Mouse (Mus musculus) kidney, embryonic 15.5 days (tissue): Measurements from ENCODE around the gene Erc2. TPM values are rescaled to one million over a fixed set of nuclear protein-coding genes. Genes with fewer than 3 reads are reported as not detected.

ENCODE experiments used
- ATAC-seq: fragments of 200-750 bp; cut with Nextera tagmentation; replicated peaks from 2 replicates; pipeline ENCODE4 v1.8.0; 2017; ENCODE audit warnings: moderate TSS enrichment; ENCODE audit not compliant: low FRiP score
- H3K27ac ChIP-seq: fragments of 300-500 bp; sonication (generic); 2 replicates; pipeline ENCODE4 v1.5.1; 2015; ENCODE audit warnings: mild to moderate bottlenecking, inconsistent platforms
- H3K27me3 ChIP-seq: fragments of 300-500 bp; sonication (generic); 2 replicates; pipeline ENCODE4 v1.6.1; 2015; ENCODE audit warnings: inconsistent platforms
- H3K36me3 ChIP-seq: fragments of 300-500 bp; sonication (generic); 2 replicates; pipeline ENCODE4 v1.6.1; 2015; ENCODE audit warnings: inconsistent platforms
- H3K4me1 ChIP-seq: fragments of 300-500 bp; sonication (generic); 2 replicates; pipeline ENCODE4 v1.6.1; 2015; ENCODE audit warnings: inconsistent platforms
- H3K4me2 ChIP-seq: fragments of 300-500 bp; sonication (generic); 2 replicates; pipeline ENCODE4 v1.6.1; 2015; ENCODE audit warnings: moderate library complexity, mild to moderate bottlenecking, inconsistent platforms
- H3K4me3 ChIP-seq: fragments of 300-500 bp; sonication (generic); replicated peaks from 2 replicates; pipeline ENCODE4 v1.5.1; 2015; ENCODE audit warnings: mild to moderate bottlenecking, inconsistent platforms
- H3K9ac ChIP-seq: fragments of 300-500 bp; sonication (generic); 2 replicates; pipeline ENCODE4 v1.6.1; 2015; ENCODE audit warnings: mild to moderate bottlenecking, inconsistent platforms
- H3K9me3 ChIP-seq: fragments of 300-500 bp; sonication (generic); replicated peaks from 2 replicates; pipeline ENCODE4 v1.6.1; 2016; ENCODE audit warnings: inconsistent platforms
- WGBS: fragments of 180-500 bp; shearing (Covaris S2); methylation state at CpG from one replicate; pipeline ENCODE4 v1.1.7; 2015; ENCODE audit warnings: mixed read lengths; 5-methylcytosine and 5-hydroxymethylcytosine counted together
- polyA plus RNA-seq: library from polyadenylated mRNA; unstranded; fragments of >200 nt; fragmentation: Nextera tagmentation; extraction: Ambion mirVana; gene quantifications from 2 replicates; pipeline ENCODE4 v1.2.1, GENCODE M21; 2015

The Erc2 gene
- polyA plus RNA-seq, 1 experiment from 2014 or later, result 7.0 TPM

- Histone ChIP-seq H3K36me3 (no peaks in the 10 kb centered on the region), H3K4me3 (no peak overlapping the region), H3K4me2 (no peak overlapping the region), H3K4me1 (0 out of 2 replicates have a peak, but pooled peaks cover 4% of the 10 kb centered on the region), H3K9ac (no peak overlapping the region), H3K9me3 (no peaks in the 10 kb centered on the region), H3K27me3 (no peaks in the 10 kb centered on the region; the same call in 1 of the 2 replicates), H3K27ac (no peak overlapping the region)
- no peak for ATAC-seq
- 80% methylated on average over 3 of the region's 3 CpGs for WGBS
Measured at GRCm38 (mm10) chr14:28380129-28380528, 757.9 kb downstream of the Erc2 start.

- Histone ChIP-seq H3K27me3 (no peaks in the 10 kb centered on the region; the same call in 1 of the 2 replicates), H3K27ac (no peak overlapping the region), H3K4me3 (no peak overlapping the region), H3K9ac (no peak overlapping the region), H3K4me1 (no peaks in the 10 kb centered on the region), H3K36me3 (no peaks in the 10 kb centered on the region), H3K4me2 (no peak overlapping the region), H3K9me3 (no peaks in the 10 kb centered on the region)
- WGBS, result 49% methylated on average over 14 of the region's 14 CpGs
- no peak for ATAC-seq
Measured at GRCm38 (mm10) chr14:28381801-28382550, 759.7 kb downstream of the Erc2 start.

GRCm38 (mm10) chr14:28386815-28387607 is 764.8 kb downstream of the Erc2 start:
- Histone ChIP-seq H3K4me2 (no peak overlapping the region), H3K27me3 (no peaks in the 10 kb centered on the region; the same call in 1 of the 2 replicates), H3K9ac (no peak overlapping the region), H3K4me3 (no peak overlapping the region), H3K27ac (no peak overlapping the region), H3K36me3 (no peaks in the 10 kb centered on the region), H3K4me1 (no peaks in the 10 kb centered on the region), H3K9me3 (no peaks in the 10 kb centered on the region)
- 90% methylated on average over 3 of the region's 3 CpGs for WGBS
- ATAC-seq, result no peak

- Histone ChIP-seq H3K27ac (no peak overlapping the region), H3K9me3 (no peaks in the 10 kb centered on the region), H3K4me2 (no peak overlapping the region), H3K4me1 (no peaks in the 10 kb centered on the region), H3K27me3 (no peaks in the 10 kb centered on the region), H3K4me3 (no peak overlapping the region), H3K9ac (no peak overlapping the region), H3K36me3 (no peaks in the 10 kb centered on the region)
- WGBS, result 74% methylated on average over 2 of the region's 2 CpGs
- ATAC-seq, result no peak
Measured at GRCm38 (mm10) chr14:28398915-28399314, 776.7 kb downstream of the Erc2 start.

GRCm38 (mm10) chr14:28399897-28400296 is 777.7 kb downstream of the Erc2 start:
- Histone ChIP-seq H3K4me2 (no peak overlapping the region), H3K27ac (no peak overlapping the region), H3K4me3 (no peak overlapping the region), H3K9me3 (no peaks in the 10 kb centered on the region), H3K36me3 (no peaks in the 10 kb centered on the region), H3K9ac (no peak overlapping the region), H3K4me1 (no peaks in the 10 kb centered on the region), H3K27me3 (no peaks in the 10 kb centered on the region)
- ATAC-seq, result no peak
- 82% methylated on average over 9 of the region's 9 CpGs for WGBS

GRCm38 (mm10) chr14:28405277-28405840 is 783.1 kb downstream of the Erc2 start:
- no peak overlapping the region for H3K4me3 ChIP-seq
- H3K27ac ChIP-seq, result no peak overlapping the region
- H3K9ac ChIP-seq, result no peak overlapping the region
- no peaks in the 10 kb centered on the region for H3K9me3 ChIP-seq
- no peak overlapping the region for H3K4me2 ChIP-seq
- no peak for ATAC-seq
- 66% methylated on average over 5 of the region's 5 CpGs for WGBS
- H3K4me1 ChIP-seq, result 0 out of 2 replicates have a peak, but pooled peaks cover 4% of the 10 kb centered on the region
- no peaks in the 10 kb centered on the region for H3K36me3 ChIP-seq
- no peaks in the 10 kb centered on the region for H3K27me3 ChIP-seq

- WGBS, result 91% methylated on average over 1 of the region's 1 CpGs
- Histone ChIP-seq H3K4me2 (no peak overlapping the region), H3K4me1 (peaks cover 24% of the 10 kb centered on the region), H3K9me3 (no peaks in the 10 kb centered on the region), H3K36me3 (no peaks in the 10 kb centered on the region), H3K4me3 (no peak overlapping the region), H3K27me3 (no peaks in the 10 kb centered on the region), H3K27ac (no peak overlapping the region), H3K9ac (no peak overlapping the region)
- ATAC-seq, result no peak
Measured at GRCm38 (mm10) chr14:28409390-28409789, 787.2 kb downstream of the Erc2 start.

GRCm38 (mm10) chr14:28409796-28410347 is 787.6 kb downstream of the Erc2 start:
- Histone ChIP-seq H3K36me3 (no peaks in the 10 kb centered on the region), H3K4me1 (peaks cover 24% of the 10 kb centered on the region), H3K4me2 (no peak overlapping the region), H3K9me3 (no peaks in the 10 kb centered on the region), H3K4me3 (no peak overlapping the region), H3K27ac (no peak overlapping the region), H3K9ac (no peak overlapping the region), H3K27me3 (no peaks in the 10 kb centered on the region)
- no peak for ATAC-seq
- WGBS, result 89% methylated on average over 4 of the region's 4 CpGs

GRCm38 (mm10) chr14:28410789-28411225 is 788.6 kb downstream of the Erc2 start:
- peak overlapping the region; percentile 30; the same call in 1 of the 2 replicates for H3K27ac ChIP-seq
- no peak; the same call in 1 of the 2 replicates for ATAC-seq

GRCm38 (mm10) chr14:28412252-28412995 is 790.2 kb downstream of the Erc2 start:
- Histone ChIP-seq H3K27ac (0 out of 2 replicates have a peak overlapping the region, but pooled peaks have one; percentile 41), H3K9ac (no peak overlapping the region), H3K4me1 (peaks cover 40% of the 10 kb centered on the region), H3K9me3 (no peaks in the 10 kb centered on the region), H3K36me3 (no peaks in the 10 kb centered on the region), H3K4me3 (no peak overlapping the region), H3K27me3 (peaks cover 4% of the 10 kb centered on the region; the same call in 1 of the 2 replicates), H3K4me2 (no peak overlapping the region)
- WGBS, result 52% methylated on average over 8 of the region's 8 CpGs
- 0 out of 2 replicates have a peak, but pooled peaks have one; percentile 7 for ATAC-seq

More at GRCm38 (mm10) chr14:28410789-28411225, 788.6 kb downstream of the Erc2 start:
- Histone ChIP-seq H3K4me2 (no peak overlapping the region), H3K36me3 (no peaks in the 10 kb centered on the region), H3K9me3 (no peaks in the 10 kb centered on the region), H3K4me3 (no peak overlapping the region), H3K4me1 (peaks cover 29% of the 10 kb centered on the region), H3K27me3 (peaks cover 1% of the 10 kb centered on the region; the same call in 1 of the 2 replicates), H3K9ac (no peak overlapping the region)
- 38% methylated on average over 13 of the region's 13 CpGs for WGBS

- no peaks in the 10 kb centered on the region for H3K9me3 ChIP-seq
- H3K9ac ChIP-seq, result no peak overlapping the region
- peaks cover 7% of the 10 kb centered on the region; the same call in 1 of the 2 replicates for H3K27me3 ChIP-seq
- H3K4me3 ChIP-seq, result no peak overlapping the region
- peaks cover 42% of the 10 kb centered on the region for H3K4me1 ChIP-seq
- whole genome bisulfite sequencing, result 67% methylated on average over 7 of the region's 7 CpGs
- H3K4me2 ChIP-seq, result no peak overlapping the region
- H3K27ac ChIP-seq, result no peak overlapping the region
- ATAC-seq, result no peak
- H3K36me3 ChIP-seq, result no peaks in the 10 kb centered on the region
Measured at GRCm38 (mm10) chr14:28413516-28413915, 791.3 kb downstream of the Erc2 start.
